Mouse (Mus musculus) cerebellum, adult 9-10 months (tissue): ENCODE data around the gene Phgr1.

ENCODE experiments used
- DNase-seq: peaks from one replicate; pipeline ENCODE4 v3.0.0; 2022

The Phgr1 gene

GRCm38 (mm10) chr2:118751896-118752791 lies 20.4 kb upstream of the Phgr1 start:
- peak; percentile 22 for DNase-seq

- no peak for DNase-seq
These were observed 19.8 kb upstream of the Phgr1 start for GRCm38 (mm10) chr2:118752792-118753108.

- peak; percentile 7 for DNase-seq
These were observed 18.4 kb upstream of the Phgr1 start for GRCm38 (mm10) chr2:118754143-118754542.

GRCm38 (mm10) chr2:118755407-118755806 lies 17.2 kb upstream of the Phgr1 start:
- peak; percentile 18 for DNase-seq

GRCm38 (mm10) chr2:118756103-118756502 lies 16.5 kb upstream of the Phgr1 start:
- peak; percentile 8 for DNase-seq

GRCm38 (mm10) chr2:118759828-118760227 lies 12.7 kb upstream of the Phgr1 start:
- DNase-seq: no peak

GRCm38 (mm10) chr2:118760311-118761025 lies 12.1 kb upstream of the Phgr1 start:
- no peak for DNase-seq

GRCm38 (mm10) chr2:118761358-118761757 lies 11.2 kb upstream of the Phgr1 start:
- DNase-seq: no peak

- peak; percentile 92 for DNase-seq
These were observed 10.4 kb upstream of the Phgr1 start, which contains the start of gene Ccdc9b for GRCm38 (mm10) chr2:118761906-118762783. Ccdc9b (minus strand) TSS chr2:118762661.

- DNase-seq: no peak
These were observed 9.8 kb upstream of the Phgr1 start for GRCm38 (mm10) chr2:118762784-118763148.

GRCm38 (mm10) chr2:118763469-118763868 lies 9.1 kb upstream of the Phgr1 start:
- no peak for DNase-seq

GRCm38 (mm10) chr2:118764094-118764831 lies 8.3 kb upstream of the Phgr1 start:
- peak; percentile 83 for DNase-seq

- DNase-seq: no peak
These were observed 7.7 kb upstream of the Phgr1 start for GRCm38 (mm10) chr2:118764875-118765274.

- DNase-seq: no peak
These were observed 6.2 kb upstream of the Phgr1 start for GRCm38 (mm10) chr2:118766041-118767033.

- no peak for DNase-seq
These were observed 2.0 kb downstream of the Phgr1 start for GRCm38 (mm10) chr2:118774536-118774935.

- peak; percentile 75 for DNase-seq
These were observed 2.8 kb downstream of the Phgr1 start for GRCm38 (mm10) chr2:118775396-118775795.

GRCm38 (mm10) chr2:118775846-118776245 lies 3.3 kb downstream of the Phgr1 start:
- DNase-seq: peak; percentile 86

GRCm38 (mm10) chr2:118776295-118776694 lies 3.7 kb downstream of the Phgr1 start:
- peak; percentile 68 for DNase-seq

GRCm38 (mm10) chr2:118778418-118778817 lies 5.8 kb downstream of the Phgr1 start:
- DNase-seq: no peak

GRCm38 (mm10) chr2:118779065-118779464 lies 6.5 kb downstream of the Phgr1 start:
- peak; percentile 72 for DNase-seq
